Mouse (Mus musculus): ENCODE results near the gene Magel2.

Magel2 gene

GRCm38 (mm10) chr7:62376510-62377304 is at the start of gene Magel2:
Gene Magel2 (plus strand): TSS chr7:62377010.
- DNase-seq (ENCODE audit: low read depth, low spot score), result peak; percentile 38

GRCm38 (mm10) chr7:62345411-62345810 is 31.4 kb upstream of the Magel2 start:
- no peak for DNase-seq (ENCODE audit: low read depth, low spot score)

GRCm38 (mm10) chr7:62346269-62346668 is 30.5 kb upstream of the Magel2 start, which contains the start of gene Ndn:
Gene Ndn (plus strand): TSS chr7:62346569.
- no peak for DNase-seq (ENCODE audit: low read depth, low spot score)

GRCm38 (mm10) chr7:62348106-62348803 is 28.6 kb upstream of the Magel2 start:
- DNase-seq (ENCODE audit: low read depth, low spot score), result peak; percentile 54

- DNase-seq (ENCODE audit: low read depth, low spot score), result no peak
These were observed 28.0 kb upstream of the Magel2 start for GRCm38 (mm10) chr7:62348804-62349190.

GRCm38 (mm10) chr7:62351266-62351665 is 25.5 kb upstream of the Magel2 start:
- DNase-seq (ENCODE audit: low read depth, low spot score), result no peak

- no peak for DNase-seq (ENCODE audit: low read depth, low spot score)
These were observed 11.7 kb upstream of the Magel2 start for GRCm38 (mm10) chr7:62365039-62365636.

- no peak for DNase-seq (ENCODE audit: low read depth, low spot score)
These were observed 10.1 kb upstream of the Magel2 start for GRCm38 (mm10) chr7:62366730-62367129.

- no peak for DNase-seq (ENCODE audit: low read depth, low spot score)
These were observed 1.2 kb upstream of the Magel2 start for GRCm38 (mm10) chr7:62375658-62376057.

- no peak for DNase-seq (ENCODE audit: low read depth, low spot score)
These were observed 503 bp downstream of the Magel2 start for GRCm38 (mm10) chr7:62377313-62377712.

GRCm38 (mm10) chr7:62378529-62378928 is 1.7 kb downstream of the Magel2 start:
- no peak for DNase-seq (ENCODE audit: low read depth, low spot score)

- no peak for DNase-seq (ENCODE audit: low read depth, low spot score)
These were observed 5.6 kb downstream of the Magel2 start for GRCm38 (mm10) chr7:62382391-62382790.

- no peak for DNase-seq (ENCODE audit: low read depth, low spot score)
These were observed 11.5 kb downstream of the Magel2 start for GRCm38 (mm10) chr7:62388291-62388690.

- no peak for DNase-seq (ENCODE audit: low read depth, low spot score)
These were observed 15.4 kb downstream of the Magel2 start for GRCm38 (mm10) chr7:62392202-62392601.

- DNase-seq (ENCODE audit: low read depth, low spot score), result no peak
These were observed 29.8 kb downstream of the Magel2 start for GRCm38 (mm10) chr7:62406573-62407050.

GRCm38 (mm10) chr7:62407803-62408202 is 31.0 kb downstream of the Magel2 start:
- no peak for DNase-seq (ENCODE audit: low read depth, low spot score)

- no peak for DNase-seq (ENCODE audit: low read depth, low spot score)
These were observed 38.4 kb downstream of the Magel2 start for GRCm38 (mm10) chr7:62415222-62415621.

GRCm38 (mm10) chr7:62416173-62416572 is 39.4 kb downstream of the Magel2 start:
- DNase-seq (ENCODE audit: low read depth, low spot score), result no peak

GRCm38 (mm10) chr7:62418346-62418745 is 41.5 kb downstream of the Magel2 start:
- no peak for DNase-seq (ENCODE audit: low read depth, low spot score)

GRCm38 (mm10) chr7:62419105-62419492 is 42.3 kb downstream of the Magel2 start:
- DNase-seq (ENCODE audit: low read depth, low spot score), result no peak

GRCm38 (mm10) chr7:62419493-62420360 is 42.9 kb downstream of the Magel2 start, which contains the start of gene Mkrn3:
Gene Mkrn3 (minus strand): TSS chr7:62420139.
- DNase-seq (ENCODE audit: low read depth, low spot score), result peak; percentile 86

Data from retina, postnatal 7 days (tissue).